Mouse (Mus musculus) cerebellum, adult 11 months (tissue): Measurements from ENCODE around the gene Rap2c.

Experiments
- DNase-seq: peaks from one replicate; pipeline ENCODE4 v3.0.0; 2022

Rap2c gene

DNA sequence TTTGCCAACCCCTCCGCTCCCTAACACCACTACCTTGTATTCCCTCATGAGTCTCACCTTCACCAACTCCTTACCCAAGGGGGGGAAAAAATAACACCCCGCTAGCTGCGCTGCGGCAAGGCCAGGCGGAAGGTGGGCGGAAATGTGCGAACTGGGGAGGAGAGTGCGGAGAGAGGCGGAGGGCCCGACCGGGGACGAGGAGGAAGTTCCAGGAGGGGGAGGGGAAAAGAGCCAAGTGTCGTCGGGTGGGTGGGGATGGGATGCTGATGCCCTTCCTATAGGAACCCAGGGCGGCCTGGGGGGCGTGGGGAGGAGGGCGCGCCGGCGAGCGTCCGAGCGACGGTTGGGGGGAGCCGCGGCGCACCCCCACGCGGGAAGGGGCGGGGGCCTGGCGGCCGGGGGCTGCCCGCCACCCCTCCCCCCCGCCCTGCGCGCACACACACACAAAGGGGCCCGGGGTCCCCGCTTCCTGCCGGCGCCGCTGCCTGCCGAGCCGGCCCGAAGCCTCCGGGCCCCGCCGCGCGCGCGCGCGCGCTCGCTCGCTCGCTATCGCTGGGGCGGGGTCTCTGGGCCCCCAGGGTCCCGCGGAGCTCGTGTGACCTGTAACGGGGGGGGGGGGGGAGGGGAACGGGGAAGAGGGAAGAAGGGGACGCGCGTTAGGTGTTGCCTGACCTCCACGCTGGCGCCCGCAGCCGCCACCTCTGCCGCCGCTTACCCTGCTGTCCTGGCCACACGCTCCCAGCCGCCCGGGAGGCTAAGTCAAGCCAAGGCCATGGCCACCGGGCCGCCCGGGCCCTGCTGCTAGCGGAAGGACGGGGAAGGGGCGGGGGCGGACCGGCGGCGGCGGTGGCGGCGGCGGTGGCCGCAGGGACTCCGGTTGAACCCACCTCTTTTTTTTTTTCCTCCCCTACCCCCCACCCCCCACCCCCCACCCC is at the start of gene Rap2c:
Gene Rap2c (minus strand): TSS at position 168 of the 935 bp plus-strand sequence.
- DNase-seq: peak; percentile 46

- no peak for DNase-seq
Measured at GRCm38 (mm10) chrX:51066539-51067286, 48.9 kb upstream of the Rap2c start.

- peak; percentile 32 for DNase-seq
Measured at GRCm38 (mm10) chrX:51065773-51066172, 48.0 kb upstream of the Rap2c start.

DNA sequence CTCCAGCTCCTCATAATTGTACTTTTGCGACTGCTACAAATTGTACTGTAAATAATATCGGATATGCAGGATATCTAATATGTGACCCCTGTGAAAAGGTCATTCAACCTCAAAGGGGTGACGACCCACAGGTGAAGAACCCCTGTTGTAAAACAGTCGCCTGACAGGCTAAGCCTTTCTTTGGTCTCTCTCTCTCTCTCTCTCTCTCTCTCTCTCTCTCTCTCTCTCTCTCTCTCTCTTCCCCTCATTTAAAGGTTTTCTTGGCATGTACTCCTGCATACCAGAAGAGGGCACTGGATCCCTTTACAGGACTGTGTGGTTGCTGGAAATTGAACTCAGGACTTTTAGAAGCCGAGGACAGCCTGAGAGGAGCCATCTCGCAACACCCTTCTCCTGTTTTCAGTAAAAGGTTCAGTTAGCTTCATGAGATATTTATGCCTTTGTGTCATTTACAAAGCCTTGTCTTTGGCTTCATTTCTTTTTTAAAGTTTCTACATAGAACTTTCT is 47.4 kb upstream of the Rap2c start:
- DNase-seq: no peak

DNA sequence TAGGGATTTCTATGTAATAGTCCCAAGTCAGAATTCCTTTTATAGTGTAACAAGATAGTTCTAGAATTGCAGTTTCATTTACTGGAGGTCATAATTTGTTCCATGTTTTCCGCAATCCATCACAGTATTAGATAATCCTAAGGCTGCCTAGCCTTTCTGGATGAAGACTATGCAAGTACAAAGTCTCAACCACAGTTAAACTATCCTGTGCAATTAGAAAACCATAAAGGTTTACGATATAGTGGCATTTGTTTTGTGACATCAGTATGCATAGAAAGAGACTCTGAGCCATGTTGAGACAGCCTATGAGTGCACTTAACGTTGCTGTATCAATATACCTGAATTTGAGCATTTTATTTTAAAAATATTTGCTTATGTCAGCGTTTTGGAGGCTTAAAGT is 42.4 kb upstream of the Rap2c start:
- no peak for DNase-seq

- DNase-seq: no peak
Measured at GRCm38 (mm10) chrX:51058741-51059140, 40.9 kb upstream of the Rap2c start.

GRCm38 (mm10) chrX:51058317-51058716 is 40.5 kb upstream of the Rap2c start:
- no peak for DNase-seq

- no peak for DNase-seq
Measured at GRCm38 (mm10) chrX:51051680-51052461, 34.1 kb upstream of the Rap2c start.

DNA sequence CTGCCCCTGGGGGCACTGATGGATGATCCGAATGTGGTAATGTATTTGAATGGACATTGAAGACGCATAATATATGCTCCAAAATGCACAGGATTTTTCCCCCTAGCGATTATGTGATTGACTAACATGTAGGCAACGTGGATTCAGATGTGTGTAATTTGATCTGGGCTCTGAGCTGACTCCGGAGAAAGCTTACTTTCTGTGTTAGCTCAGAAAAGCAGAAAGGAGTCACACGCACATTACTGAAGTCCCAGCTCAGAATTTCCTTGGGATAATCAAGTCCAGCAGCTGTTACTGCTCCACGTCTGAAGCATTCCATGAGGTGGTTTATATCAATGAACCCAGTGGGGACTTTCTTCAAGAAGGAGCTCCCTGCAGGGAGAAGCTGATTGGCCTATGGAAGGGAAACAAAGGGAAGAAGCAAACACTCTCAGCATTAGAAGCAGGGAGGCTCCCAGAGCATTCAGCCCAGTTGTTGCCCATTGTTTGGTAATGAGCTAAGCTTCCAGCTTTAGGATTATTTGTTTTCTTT is 17.9 kb upstream of the Rap2c start:
- no peak for DNase-seq

DNA sequence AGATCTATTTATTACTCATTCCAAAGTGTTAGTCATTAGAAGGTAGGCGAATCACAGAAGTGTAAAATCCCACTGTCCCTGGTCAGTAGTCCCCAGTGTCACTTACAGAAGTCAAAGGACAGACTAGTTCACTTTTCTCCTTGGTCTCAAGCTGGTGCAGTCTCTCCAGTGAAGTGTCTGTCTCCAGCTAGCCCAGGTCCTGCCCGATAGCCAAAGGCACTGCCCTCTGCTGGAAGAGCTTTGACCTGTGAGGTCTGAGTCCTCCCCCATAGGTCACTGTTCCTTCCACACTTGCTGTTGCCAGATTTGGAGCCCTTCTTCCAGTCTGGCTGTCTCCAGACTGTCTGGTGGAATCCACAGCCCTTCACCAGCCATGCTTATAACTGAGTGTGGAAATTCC is 2.1 kb upstream of the Rap2c start:
- peak; percentile 17 for DNase-seq

GRCm38 (mm10) chrX:51018786-51019179 is 965 bp upstream of the Rap2c start:
- peak; percentile 58 for DNase-seq

- no peak for DNase-seq
Measured at GRCm38 (mm10) chrX:51016926-51017325, 892 bp downstream of the Rap2c start.

DNA sequence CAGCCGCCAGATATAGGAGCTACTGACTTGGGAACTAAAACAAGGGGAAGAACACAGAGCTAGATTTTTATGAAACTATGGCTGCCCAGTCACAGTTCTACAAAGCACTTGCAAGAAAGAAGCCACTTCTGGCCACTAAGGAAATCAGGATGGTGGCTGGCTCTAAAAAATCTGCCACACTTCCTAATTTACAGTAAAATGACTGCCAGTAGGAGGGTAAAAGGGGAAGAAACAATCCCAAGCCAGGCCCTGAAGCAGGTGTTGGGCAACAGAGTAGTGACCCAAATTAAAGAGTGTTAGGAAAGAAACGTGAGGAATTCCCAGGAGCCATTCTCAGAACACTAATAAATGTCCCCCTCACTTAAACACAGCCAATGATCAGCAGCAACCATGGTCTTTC is 5.5 kb downstream of the Rap2c start:
- DNase-seq: no peak

GRCm38 (mm10) chrX:51010323-51010722 is 7.5 kb downstream of the Rap2c start:
- DNase-seq: no peak

DNA sequence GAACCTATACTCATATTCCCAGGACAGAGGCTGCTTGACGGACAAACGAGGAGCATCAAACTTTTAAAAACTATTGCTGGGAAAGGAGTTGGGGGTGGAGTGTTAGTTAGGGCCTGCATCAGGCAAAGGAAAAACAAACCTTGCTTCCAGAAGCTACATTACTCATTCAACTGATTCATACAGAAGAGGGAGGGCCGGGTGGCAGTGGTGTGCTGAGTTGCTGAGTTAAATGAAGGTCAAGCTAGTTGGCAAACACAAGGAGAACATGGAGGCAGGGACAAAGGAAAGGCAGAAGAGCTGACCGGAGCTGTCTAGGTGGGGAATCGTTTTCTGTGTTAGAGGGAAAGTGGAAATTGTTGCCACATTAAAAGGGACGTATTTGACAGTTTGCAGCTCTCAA is 17.0 kb downstream of the Rap2c start:
- DNase-seq: no peak

DNA sequence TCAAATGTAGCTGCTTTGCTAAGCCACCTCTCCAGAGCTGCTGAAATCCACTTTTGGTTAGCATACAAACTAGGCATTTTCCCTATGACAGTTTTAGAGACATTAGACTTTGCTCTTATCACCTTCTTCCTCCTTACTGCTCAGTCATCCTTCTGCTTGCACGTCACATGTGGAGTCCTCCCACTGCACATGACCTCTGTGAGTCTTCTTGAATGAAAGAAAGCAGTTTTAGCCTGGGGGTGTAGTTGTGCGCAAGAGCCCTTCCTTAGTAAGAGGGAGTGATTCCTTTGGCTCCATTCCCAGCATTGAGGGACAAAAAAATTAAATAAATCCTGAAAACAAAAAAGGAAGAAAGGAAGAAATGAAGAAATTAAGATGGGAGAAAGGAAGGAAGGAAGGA is 22.5 kb downstream of the Rap2c start:
- no peak for DNase-seq

DNA sequence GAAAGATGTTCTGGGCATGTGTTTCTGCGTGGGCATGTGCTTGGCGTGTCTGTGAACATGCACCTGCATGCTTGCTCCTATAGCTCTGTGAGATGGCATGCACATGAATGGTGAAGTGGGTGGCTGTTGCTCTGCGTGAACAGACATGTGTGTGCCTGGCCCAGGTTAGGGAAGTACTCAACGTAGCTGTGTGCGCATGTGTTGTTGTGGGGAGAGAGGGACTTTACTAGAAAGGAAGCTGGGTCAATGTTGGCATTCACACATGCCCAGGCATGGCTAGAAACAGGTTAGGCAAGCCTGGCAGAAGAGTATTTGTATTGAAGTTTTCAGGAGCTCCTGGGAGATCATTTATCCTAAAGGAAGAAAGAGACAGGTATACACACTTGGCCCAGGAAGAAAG is 26.5 kb downstream of the Rap2c start:
- DNase-seq: no peak

GRCm38 (mm10) chrX:50989940-50990339 is 27.9 kb downstream of the Rap2c start:
- no peak for DNase-seq

DNA sequence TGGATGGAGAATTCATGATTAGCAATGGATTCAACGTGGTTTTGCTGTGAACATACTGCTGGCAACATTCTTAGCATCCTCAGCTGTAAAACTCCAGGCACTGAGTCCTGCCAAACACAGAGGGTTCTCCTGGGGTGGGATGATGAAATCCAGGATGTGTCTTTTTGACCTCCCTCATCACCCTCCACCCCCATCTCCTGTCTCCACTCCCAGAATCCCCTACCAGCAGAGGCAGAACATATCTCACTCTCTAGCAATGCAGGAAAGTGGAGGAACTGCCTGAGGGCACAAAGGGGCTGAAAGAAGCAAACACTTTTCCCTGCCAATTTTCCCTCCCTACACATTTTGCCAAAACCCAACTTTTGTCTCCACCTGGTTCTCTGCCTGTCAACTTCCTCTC is 29.2 kb downstream of the Rap2c start:
- no peak for DNase-seq

GRCm38 (mm10) chrX:50978428-50978827 is 39.4 kb downstream of the Rap2c start:
- no peak for DNase-seq

GRCm38 (mm10) chrX:50972145-50972544 is 45.7 kb downstream of the Rap2c start:
- DNase-seq: no peak

- DNase-seq: no peak
Measured at GRCm38 (mm10) chrX:50969907-50970306, 47.9 kb downstream of the Rap2c start.
